In genomic region chr1:137565573-137566048, GRCm38 (mm10) we compare ENCODE assay signal across 24 mouse cellular contexts.
DNase-seq lines count a peak whose midpoint lies in the region; ATAC-seq and TF ChIP-seq lines count a peak whose summit lies in the region.
"Had no signal": no experiment of that assay in that cellular context is flagged by ENCODE, and none has a peak within 500 bp of the region (broad histone marks: within the 10 kb centered on the region; RNA-seq: fewer than 3 reads in every experiment).

No protein-coding gene starts in this region.

- no peak for TF ChIP-seq EP300 in heart, adult 2 months (IDR thresholded peaks at IDR 0.05; ENCODE audit: insufficient read depth, low read depth, low read length)

- 72% methylated on average over 4 of the region's 4 CpGs for WGBS in kidney, embryonic 15.5 days
- WGBS in limb, embryonic 13.5 days, result 47% methylated on average over 4 of the region's 4 CpGs
- 41% methylated on average over 4 of the region's 4 CpGs for WGBS in lung, embryonic 15.5 days
- WGBS in heart, adult 2 months, result 72% methylated on average over 4 of the region's 4 CpGs
- 89% methylated on average over 4 of the region's 4 CpGs for WGBS in hindbrain, embryonic 12.5 days

- H3K36me3 ChIP-seq in kidney, embryonic 15.5 days, result no peaks in the 10 kb centered on the region
- H3K36me3 ChIP-seq in limb, embryonic 13.5 days, result no peaks in the 10 kb centered on the region
- H3K36me3 ChIP-seq in lung, embryonic 15.5 days, result no peaks in the 10 kb centered on the region
- H3K36me3 ChIP-seq in heart, adult 2 months (ENCODE audit: control insufficient read depth, insufficient read depth, low read length), result no peaks in the 10 kb centered on the region
- no peaks in the 10 kb centered on the region for H3K36me3 ChIP-seq in hindbrain, embryonic 12.5 days
- H3K36me3 ChIP-seq: forebrain, embryonic 10.5 days; heart, embryonic 15.5 days; midbrain, embryonic 15.5 days; neural tube, embryonic 13.5 days had no signal

- no peaks in the 10 kb centered on the region for H3K9me3 ChIP-seq in kidney, embryonic 15.5 days (replicated peaks)
- no peaks in the 10 kb centered on the region for H3K9me3 ChIP-seq in limb, embryonic 13.5 days
- no peaks in the 10 kb centered on the region for H3K9me3 ChIP-seq in lung, embryonic 15.5 days
- H3K9me3 ChIP-seq in hindbrain, embryonic 12.5 days (replicated peaks), result no peaks in the 10 kb centered on the region
- H3K9me3 ChIP-seq: forebrain, embryonic 10.5 days; heart, embryonic 15.5 days; megakaryocyte, embryonic 14.5 days; midbrain, embryonic 15.5 days; neural tube, embryonic 13.5 days had no signal

- no peaks in the 10 kb centered on the region for H3K79me2 ChIP-seq in heart, adult 2 months (replicated peaks; ENCODE audit: control insufficient read depth, insufficient read depth, low read length)

- ATAC-seq in kidney, embryonic 15.5 days (replicated peaks; ENCODE audit: low FRiP score), result no peak
- peak; percentile 49; the same call in 1 of the 2 replicates for ATAC-seq in limb, embryonic 13.5 days (ENCODE audit: low FRiP score, low read depth)
- ATAC-seq in lung, embryonic 15.5 days (ENCODE audit: borderline replicate concordance, extremely low read depth, low FRiP score, low TSS enrichment), result peak; percentile 81
- no peak for ATAC-seq in hindbrain, embryonic 12.5 days (ENCODE audit: low FRiP score)
- ATAC-seq: CD4-positive, CD25-positive, alpha-beta regulatory T cell, adult 4 months; forebrain, embryonic 16.5 days; inflammation-experienced regulatory T-cells, adult 6 months; midbrain, embryonic 15.5 days had no signal

- no peak overlapping the region for H3K4me2 ChIP-seq in kidney, embryonic 15.5 days
- no peak overlapping the region for H3K4me2 ChIP-seq in limb, embryonic 13.5 days (replicated peaks)
- H3K4me2 ChIP-seq in lung, embryonic 15.5 days, result no peak overlapping the region
- H3K4me2 ChIP-seq in hindbrain, embryonic 12.5 days (replicated peaks), result no peak overlapping the region
- H3K4me2 ChIP-seq: heart, embryonic 15.5 days; hindbrain, embryonic 14.5 days; midbrain, embryonic 15.5 days; neural tube, embryonic 13.5 days had no signal

- no peak overlapping the region for H3K4me3 ChIP-seq in kidney, embryonic 15.5 days (replicated peaks)
- no peak overlapping the region for H3K4me3 ChIP-seq in limb, embryonic 13.5 days
- no peak overlapping the region for H3K4me3 ChIP-seq in lung, embryonic 15.5 days
- no peak overlapping the region for H3K4me3 ChIP-seq in heart, adult 2 months
- no peak overlapping the region for H3K4me3 ChIP-seq in hindbrain, embryonic 12.5 days
- H3K4me3 ChIP-seq: forebrain, embryonic 10.5 days; heart, embryonic 15.5 days; megakaryocyte, embryonic 14.5 days; midbrain, embryonic 15.5 days; neural tube, embryonic 13.5 days had no signal

- H3K27ac ChIP-seq in kidney, embryonic 15.5 days, result peak overlapping the region; percentile 13; the same call in 1 of the 2 replicates
- H3K27ac ChIP-seq in limb, embryonic 13.5 days, result peak overlapping the region; percentile 56
- H3K27ac ChIP-seq in lung, embryonic 15.5 days, result peak overlapping the region; percentile 58
- no peak overlapping the region for H3K27ac ChIP-seq in heart, adult 2 months
- no peak overlapping the region for H3K27ac ChIP-seq in hindbrain, embryonic 12.5 days
- H3K27ac ChIP-seq: forebrain, embryonic 10.5 days; heart, embryonic 15.5 days; hindbrain, embryonic 14.5 days; kidney, postnatal 0 days; midbrain, embryonic 15.5 days; neural tube, embryonic 13.5 days had no signal

- no peak for TF ChIP-seq CTCF in heart, adult 2 months (IDR thresholded peaks at IDR 0.05)

- H3K4me1 ChIP-seq in kidney, embryonic 15.5 days, result no peaks in the 10 kb centered on the region
- peaks cover 36% of the 10 kb centered on the region for H3K4me1 ChIP-seq in limb, embryonic 13.5 days
- H3K4me1 ChIP-seq in lung, embryonic 15.5 days, result peaks cover 25% of the 10 kb centered on the region
- H3K4me1 ChIP-seq in heart, adult 2 months (ENCODE audit: control insufficient read depth, insufficient read depth, low read length), result peaks cover under 1% of the 10 kb centered on the region
- H3K4me1 ChIP-seq in hindbrain, embryonic 12.5 days, result no peaks in the 10 kb centered on the region
- H3K4me1 ChIP-seq: forebrain, embryonic 10.5 days; midbrain, embryonic 15.5 days; neural tube, embryonic 13.5 days had no signal

- intact Hi-C loops in heart, adult 2 months (cut with DNase I), result no loop called here

- no peak for TF ChIP-seq POLR2A in heart, adult 2 months (IDR thresholded peaks at IDR 0.05; ENCODE audit: insufficient read depth, low read depth, low read length)

- H3K27me3 ChIP-seq in kidney, embryonic 15.5 days, result no peaks in the 10 kb centered on the region
- no peaks in the 10 kb centered on the region for H3K27me3 ChIP-seq in limb, embryonic 13.5 days
- H3K27me3 ChIP-seq in lung, embryonic 15.5 days, result no peaks in the 10 kb centered on the region
- no peaks in the 10 kb centered on the region for H3K27me3 ChIP-seq in heart, adult 2 months (ENCODE audit: control insufficient read depth, insufficient read depth, low read length)
- H3K27me3 ChIP-seq in hindbrain, embryonic 12.5 days, result no peaks in the 10 kb centered on the region
- H3K27me3 ChIP-seq: heart, embryonic 15.5 days; midbrain, embryonic 15.5 days; neural tube, embryonic 13.5 days had no signal

- no peak overlapping the region for H3K9ac ChIP-seq in kidney, embryonic 15.5 days
- H3K9ac ChIP-seq in limb, embryonic 13.5 days, result no peak overlapping the region
- H3K9ac ChIP-seq in lung, embryonic 15.5 days, result no peak overlapping the region
- H3K9ac ChIP-seq in heart, adult 2 months (ENCODE audit: low read depth, low read length), result no peak overlapping the region
- no peak overlapping the region for H3K9ac ChIP-seq in hindbrain, embryonic 12.5 days
- H3K9ac ChIP-seq: heart, embryonic 15.5 days; hindbrain, embryonic 14.5 days; midbrain, embryonic 15.5 days; neural tube, embryonic 13.5 days had no signal

- no peak for DNase-seq in kidney, postnatal 25 days
- peak; percentile 80 for DNase-seq in lung, postnatal 36 days
- no peak for DNase-seq in urinary bladder, postnatal 14 days (ENCODE audit: low spot score)
- no peak for DNase-seq in heart, adult 2 months
- DNase-seq: adrenal gland, postnatal 25 days; cerebellum, adult 8-10 months; gastrocnemius, postnatal 10 days; heart, postnatal 36 days; kidney, adult 18-20 months; thymus, postnatal 25 days had no signal

Comparison
In these comparisons a context has a peak if more than half of its experiments do, and no peak if none do; other contexts are left out.
1. ATAC-seq: peak in limb, embryonic 13.5 days (single experiment) and lung, embryonic 15.5 days (single experiment); none in kidney, embryonic 15.5 days (single experiment) and hindbrain, embryonic 12.5 days (single experiment).
2. H3K27ac ChIP-seq: peak in kidney, embryonic 15.5 days (single experiment), limb, embryonic 13.5 days (single experiment) and lung, embryonic 15.5 days (single experiment); none in heart, adult 2 months (single experiment) and hindbrain, embryonic 12.5 days (single experiment).